Mouse (Mus musculus) midbrain, embryonic 14.5 days (tissue): ENCODE measurements around the gene Fermt2. TPM values are rescaled to one million over a fixed set of nuclear protein-coding genes. Genes with fewer than 3 reads are reported as not detected.
"Not testable (repeated sequence)": the region's sequence is repeated elsewhere in the genome, so short reads cannot be mapped to it uniquely, and the experiment has no call there.

Experiments
- ATAC-seq: fragments of 200-750 bp; cut with Nextera tagmentation; 2 replicates; pipeline ENCODE4 v1.8.0; 2017; ENCODE audit warnings: moderate number of reproducible peaks, moderate library complexity; ENCODE audit not compliant: low FRiP score, low TSS enrichment
- DNase-seq: peaks from one replicate; pipeline ENCODE4 v3.0.0-alpha.2; 2015
- H3K27ac ChIP-seq: fragments of 300-500 bp; sonication (generic); replicated peaks from 2 replicates; pipeline ENCODE4 v1.5.1; 2014; ENCODE audit warnings: mild to moderate bottlenecking, low read depth, low read length, moderate library complexity
- H3K27me3 ChIP-seq: fragments of 300-500 bp; sonication (generic); 2 replicates; pipeline ENCODE4 v1.6.1; 2014; ENCODE audit warnings: low read length, control low read depth, mixed read lengths; ENCODE audit not compliant: control insufficient read depth, insufficient read depth
- H3K36me3 ChIP-seq: fragments of 300-500 bp; sonication (generic); 2 replicates; pipeline ENCODE4 v1.6.1; 2014; ENCODE audit warnings: low read length, control low read depth; ENCODE audit not compliant: control insufficient read depth, insufficient read depth
- H3K4me1 ChIP-seq: fragments of 300-500 bp; sonication (generic); 2 replicates; pipeline ENCODE4 v1.6.1; 2014; ENCODE audit warnings: mild to moderate bottlenecking, antibody characterized with exemption, low read length, control low read depth; ENCODE audit not compliant: control insufficient read depth, insufficient read depth
- H3K4me2 ChIP-seq: fragments of 300-500 bp; sonication (generic); 2 replicates; pipeline ENCODE4 v1.6.1; 2014; ENCODE audit warnings: mild to moderate bottlenecking, low read length, moderate library complexity
- H3K4me3 ChIP-seq: fragments of 300-500 bp; sonication (generic); replicated peaks from 2 replicates; pipeline ENCODE4 v1.5.1; 2014; ENCODE audit warnings: low read depth, low read length
- H3K9ac ChIP-seq: fragments of 300-500 bp; sonication (generic); replicated peaks from 2 replicates; pipeline ENCODE4 v1.6.1; 2014; ENCODE audit warnings: mild to moderate bottlenecking, low read length, moderate library complexity
- H3K9me3 ChIP-seq: fragments of 300-500 bp; sonication (generic); 2 replicates; pipeline ENCODE4 v1.6.1; 2016; ENCODE audit warnings: low read length, control low read depth, mixed read lengths; ENCODE audit not compliant: control insufficient read depth
- WGBS: fragments of 180-500 bp; shearing (Covaris S2); extraction: QIAGEN DNeasy Blood & Tissue Kit; methylation state at CpG from one replicate; pipeline ENCODE4 v1.1.7; 2014; 5-methylcytosine and 5-hydroxymethylcytosine counted together
- polyA plus RNA-seq: library from polyadenylated mRNA; unstranded; fragments of >200 nt; fragmentation: Nextera tagmentation; extraction: Ambion mirVana; gene quantifications from 2 replicates; pipeline ENCODE4 v1.2.1, GENCODE M21; 2014

The Fermt2 gene
- polyA plus RNA-seq, 1 experiment from 2014 or later, result 49.1 TPM

GRCm38 (mm10) chr14:45478977-45479806, 50.7 kb downstream of the Fermt2 start:
- Histone ChIP-seq H3K27ac (no peak overlapping the region), H3K9me3 (no peaks in the 10 kb centered on the region)
- DNase-seq, result no peak

GRCm38 (mm10) chr14:45478515-45478914, 51.4 kb downstream of the Fermt2 start:
- Histone ChIP-seq H3K36me3 (peaks cover 24% of the 10 kb centered on the region), H3K4me2 (no peak overlapping the region), H3K27me3 (no peaks in the 10 kb centered on the region), H3K27ac (no peak overlapping the region), H3K4me3 (no peak overlapping the region), H3K4me1 (no peaks in the 10 kb centered on the region), H3K9me3 (no peaks in the 10 kb centered on the region), H3K9ac (no peak overlapping the region)
- no peak for ATAC-seq
- 78% methylated on average over 3 of the region's 3 CpGs for WGBS
- DNase-seq, result no peak

More at GRCm38 (mm10) chr14:45478977-45479806, 50.7 kb downstream of the Fermt2 start:
- Histone ChIP-seq H3K27me3 (no peaks in the 10 kb centered on the region), H3K4me2 (no peak overlapping the region), H3K36me3 (peaks cover 24% of the 10 kb centered on the region), H3K4me1 (no peaks in the 10 kb centered on the region), H3K9ac (no peak overlapping the region), H3K4me3 (no peak overlapping the region)
- WGBS, result 69% methylated on average over 9 of the region's 9 CpGs
- ATAC-seq, result no peak

GRCm38 (mm10) chr14:45477651-45478050, 52.3 kb downstream of the Fermt2 start:
- DNase-seq, result no peak
- H3K4me1 ChIP-seq, result no peaks in the 10 kb centered on the region
- no peak overlapping the region for H3K9ac ChIP-seq
- no peak overlapping the region for H3K4me3 ChIP-seq
- peaks cover 26% of the 10 kb centered on the region for H3K36me3 ChIP-seq
- no peaks in the 10 kb centered on the region for H3K9me3 ChIP-seq
- no peaks in the 10 kb centered on the region for H3K27me3 ChIP-seq
- 72% methylated on average over 8 of the region's 8 CpGs for WGBS
- no peak overlapping the region for H3K4me2 ChIP-seq
- no peak for ATAC-seq
- H3K27ac ChIP-seq, result no peak overlapping the region

- 94% methylated on average over 7 of the region's 7 CpGs for WGBS
- no peaks in the 10 kb centered on the region for H3K27me3 ChIP-seq
- no peaks in the 10 kb centered on the region for H3K4me1 ChIP-seq
- H3K36me3 ChIP-seq, result peaks cover 32% of the 10 kb centered on the region; the same call in 1 of the 2 replicates
- H3K9me3 ChIP-seq, result no peaks in the 10 kb centered on the region
- DNase-seq, result no peak
- no peak overlapping the region for H3K4me2 ChIP-seq
- no peak for ATAC-seq
- H3K4me3 ChIP-seq, result no peak overlapping the region
- H3K9ac ChIP-seq, result no peak overlapping the region
- no peak overlapping the region for H3K27ac ChIP-seq
These were observed 52.9 kb downstream of the Fermt2 start for GRCm38 (mm10) chr14:45476990-45477389.

- ATAC-seq, result no peak
- H3K36me3 ChIP-seq, result peaks cover 41% of the 10 kb centered on the region
- H3K9ac ChIP-seq, result no peak overlapping the region
- H3K27ac ChIP-seq, result no peak overlapping the region
- no peak for DNase-seq
- 94% methylated on average over 10 of the region's 10 CpGs for WGBS
- no peaks in the 10 kb centered on the region for H3K4me1 ChIP-seq
- no peak overlapping the region for H3K4me3 ChIP-seq
- H3K27me3 ChIP-seq, result no peaks in the 10 kb centered on the region
- H3K9me3 ChIP-seq, result no peaks in the 10 kb centered on the region
- H3K4me2 ChIP-seq, result no peak overlapping the region
These were observed 57.4 kb downstream of the Fermt2 start for GRCm38 (mm10) chr14:45472536-45472935.

GRCm38 (mm10) chr14:45469446-45469845, 60.5 kb downstream of the Fermt2 start:
- Histone ChIP-seq H3K36me3 (peaks cover 56% of the 10 kb centered on the region), H3K27ac (no peak overlapping the region), H3K9ac (no peak overlapping the region), H3K27me3 (no peaks in the 10 kb centered on the region), H3K4me3 (no peak overlapping the region), H3K9me3 (no peaks in the 10 kb centered on the region), H3K4me1 (no peaks in the 10 kb centered on the region), H3K4me2 (no peak overlapping the region)
- ATAC-seq (no peak), DNase-seq (no peak)
- WGBS, result 94% methylated on average over 8 of the region's 8 CpGs

GRCm38 (mm10) chr14:45466371-45466770, 63.5 kb downstream of the Fermt2 start:
- not testable (repeated sequence) for ATAC-seq, DNase-seq, H3K27me3 ChIP-seq, H3K27ac ChIP-seq, H3K4me3 ChIP-seq, H3K4me2 ChIP-seq, H3K9me3 ChIP-seq, H3K9ac ChIP-seq
- peaks cover 16% of the 10 kb centered on the region for H3K4me1 ChIP-seq
- H3K36me3 ChIP-seq, result peaks cover 56% of the 10 kb centered on the region
- WGBS, result 99% methylated on average over 7 of the region's 8 CpGs

GRCm38 (mm10) chr14:45464036-45465035, 65.6 kb downstream of the Fermt2 start:
- 70% methylated on average over 19 of the region's 19 CpGs for WGBS
- H3K9ac ChIP-seq, result no peak overlapping the region
- H3K36me3 ChIP-seq, result peaks cover 57% of the 10 kb centered on the region
- no peak for ATAC-seq
- H3K4me3 ChIP-seq, result no peak overlapping the region
- no peak overlapping the region for H3K4me2 ChIP-seq
- no peak overlapping the region for H3K27ac ChIP-seq
- no peak for DNase-seq
- no peaks in the 10 kb centered on the region for H3K27me3 ChIP-seq
- peaks cover 16% of the 10 kb centered on the region for H3K4me1 ChIP-seq
- no peaks in the 10 kb centered on the region for H3K9me3 ChIP-seq
